Mouse (Mus musculus) testis, postnatal 10 days (tissue): Measurements from ENCODE around the gene Prol1.
"Not testable (repeated sequence)": the region's sequence is repeated elsewhere in the genome, so short reads cannot be mapped to it uniquely, and the experiment has no call there.

Experiments
- DNase-seq: peaks from one replicate; pipeline ENCODE4 v3.0.0; 2021; ENCODE audit warnings: low spot score

Gene Prol1

GRCm38 (mm10) chr5:88317012-88317411 lies at the start of gene Prol1:
Gene Prol1 (plus strand): TSS chr5:88317312.
- DNase-seq: no peak

- no peak for DNase-seq
These were observed 48.5 kb upstream of the Prol1 start, which contains the start of gene Gm7714 for GRCm38 (mm10) chr5:88268619-88269018. Gene Gm7714 (plus strand): TSS chr5:88268919.

GRCm38 (mm10) chr5:88311307-88311706 lies 5.8 kb upstream of the Prol1 start:
- DNase-seq: not testable (repeated sequence)

GRCm38 (mm10) chr5:88348533-88348932 lies 31.4 kb downstream of the Prol1 start:
- DNase-seq: not testable (repeated sequence)

GRCm38 (mm10) chr5:88364768-88365167 lies 47.7 kb downstream of the Prol1 start:
- no peak for DNase-seq

- DNase-seq: no peak
These were observed 49.8 kb downstream of the Prol1 start for GRCm38 (mm10) chr5:88366886-88367285.

GRCm38 (mm10) chr5:88370578-88371232 lies 53.6 kb downstream of the Prol1 start:
- DNase-seq: no peak

- DNase-seq: no peak
These were observed 55.5 kb downstream of the Prol1 start for GRCm38 (mm10) chr5:88372563-88372962.

- DNase-seq: no peak
These were observed 58.7 kb downstream of the Prol1 start, which contains the start of gene Amtn for GRCm38 (mm10) chr5:88375808-88376207. Gene Amtn (plus strand): TSS chr5:88376108.
